ENCODE assay signal across 19 mouse cellular contexts in the genomic region with DNA sequence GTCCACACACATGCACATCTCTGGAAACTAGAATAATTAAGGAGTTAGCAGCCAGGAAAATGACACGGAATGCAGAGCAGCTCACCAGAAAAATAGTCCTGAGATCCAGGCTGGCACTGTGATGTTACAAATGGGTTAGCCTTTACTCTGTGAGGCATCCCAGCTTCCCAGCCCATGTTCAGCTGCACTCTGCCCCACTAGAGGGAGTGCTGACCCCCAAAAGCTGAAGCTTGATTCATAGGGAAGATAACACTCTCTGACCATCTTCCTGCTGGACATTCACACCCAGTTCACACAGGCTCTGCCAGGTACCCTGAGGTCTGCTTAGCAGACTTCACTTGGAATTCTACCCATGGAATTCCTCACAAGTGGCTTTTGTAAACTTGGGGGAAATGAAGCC. TPM values are rescaled to one million over a fixed set of nuclear protein-coding genes. Genes with fewer than 3 reads are reported as not detected.
DNase-seq lines count a peak whose midpoint lies in the region; ATAC-seq and TF ChIP-seq lines count a peak whose summit lies in the region.
"Had no signal": no experiment of that assay in that cellular context is flagged by ENCODE, and none has a peak within 500 bp of the region (broad histone marks: within the 10 kb centered on the region; RNA-seq: fewer than 3 reads in every experiment).

No protein-coding gene starts in this region.

- no peaks in the 10 kb centered on the region for H3K27me3 ChIP-seq in kidney, postnatal 0 days (ENCODE audit: insufficient read depth, low read length)
- no peaks in the 10 kb centered on the region for H3K27me3 ChIP-seq in midbrain, embryonic 11.5 days (ENCODE audit: control insufficient read depth, insufficient read depth, low read length)
- H3K27me3 ChIP-seq in midbrain, embryonic 16.5 days (ENCODE audit: control insufficient read depth, insufficient read depth, low read depth, low read length) = no peaks in the 10 kb centered on the region
- no peaks in the 10 kb centered on the region for H3K27me3 ChIP-seq in stomach, postnatal 0 days (ENCODE audit: control insufficient read depth, insufficient read depth, low read length)
- H3K27me3 ChIP-seq: embryonic facial prominence, embryonic 12.5 days; heart, embryonic 12.5 days; megakaryocyte, embryonic 14.5 days; neural tube, embryonic 13.5 days had no signal

- H3K4me2 ChIP-seq in kidney, postnatal 0 days (ENCODE audit: low read length) = no peak overlapping the region
- no peak overlapping the region for H3K4me2 ChIP-seq in midbrain, embryonic 11.5 days
- no peak overlapping the region for H3K4me2 ChIP-seq in midbrain, embryonic 16.5 days (ENCODE audit: low read length)
- H3K4me2 ChIP-seq in stomach, postnatal 0 days (replicated peaks; ENCODE audit: low read depth) = no peak overlapping the region
- H3K4me2 ChIP-seq: embryonic facial prominence, embryonic 12.5 days; heart, embryonic 12.5 days; neural tube, embryonic 13.5 days had no signal

- no peaks in the 10 kb centered on the region for H3K9me3 ChIP-seq in kidney, postnatal 0 days (replicated peaks; ENCODE audit: low read length)
- H3K9me3 ChIP-seq in midbrain, embryonic 11.5 days (ENCODE audit: control insufficient read depth, low read length) = no peaks in the 10 kb centered on the region; the same call in 1 of the 2 replicates
- no peaks in the 10 kb centered on the region for H3K9me3 ChIP-seq in midbrain, embryonic 16.5 days (replicated peaks; ENCODE audit: control insufficient read depth, low read length, poor library complexity, severe bottlenecking)
- no peaks in the 10 kb centered on the region for H3K9me3 ChIP-seq in stomach, postnatal 0 days (ENCODE audit: control insufficient read depth, low read length)
- H3K9me3 ChIP-seq: heart, embryonic 12.5 days; megakaryocyte, embryonic 14.5 days; neural tube, embryonic 13.5 days had no signal

- peak; percentile 6; the same call in 1 of the 2 replicates for TF ChIP-seq CTCF in gastrocnemius, adult 2 months (IDR thresholded peaks at IDR 0.05)
- TF ChIP-seq CTCF in kidney, postnatal 0 days (IDR thresholded peaks at IDR 0.05; ENCODE audit: low read depth) = peak; percentile 47; the same call in 1 of the 2 replicates
- peak; percentile 50 for TF ChIP-seq CTCF in stomach, postnatal 0 days (IDR thresholded peaks at IDR 0.05; ENCODE audit: low read depth)

- no peak overlapping the region for H3K9ac ChIP-seq in kidney, postnatal 0 days (ENCODE audit: low read depth, low read length)
- H3K9ac ChIP-seq in midbrain, embryonic 11.5 days (ENCODE audit: low read length) = no peak overlapping the region
- no peak overlapping the region for H3K9ac ChIP-seq in midbrain, embryonic 16.5 days (ENCODE audit: low read depth, low read length)
- no peak overlapping the region for H3K9ac ChIP-seq in stomach, postnatal 0 days (ENCODE audit: low read length)
- H3K9ac ChIP-seq: embryonic facial prominence, embryonic 12.5 days; heart, embryonic 12.5 days; neural tube, embryonic 13.5 days had no signal

- no peak for ATAC-seq in kidney, postnatal 0 days (replicated peaks; ENCODE audit: low FRiP score, low read depth)
- no peak for ATAC-seq in midbrain, embryonic 11.5 days (ENCODE audit: low FRiP score)
- no peak for ATAC-seq in midbrain, embryonic 16.5 days
- no peak for ATAC-seq in stomach, postnatal 0 days (ENCODE audit: low FRiP score, low TSS enrichment)

- no peak for DNase-seq in gastrocnemius, adult 2 months
- DNase-seq in gastrocnemius, postnatal 4 days (ENCODE audit: low spot score in 2 of 2) = no peak
- no peak for DNase-seq in kidney, postnatal 0 days (ENCODE audit: low spot score)
- no peak for DNase-seq in kidney, adult 11 months
- peak; percentile 69 for DNase-seq in midbrain, embryonic 11.5 days (ENCODE audit: low spot score, missing footprints)
- DNase-seq in stomach, postnatal 0 days (ENCODE audit: low spot score) = no peak
- DNase-seq: adrenal gland, postnatal 14 days; cerebellum, adult 2 months; gastrocnemius, postnatal 25 days; heart, postnatal 36 days; layer of hippocampus, postnatal 36 days; left cerebral cortex, postnatal 4 days; right cerebral cortex, postnatal 14 days; thymus, postnatal 36 days had no signal

- WGBS in kidney, postnatal 0 days = 97% methylated on average over 1 of the region's 1 CpGs
- WGBS in midbrain, embryonic 11.5 days = 88% methylated on average over 1 of the region's 1 CpGs
- WGBS in midbrain, embryonic 16.5 days = 91% methylated on average over 1 of the region's 1 CpGs
- WGBS in stomach, postnatal 0 days = 86% methylated on average over 1 of the region's 1 CpGs

- no peak for TF ChIP-seq EP300 in stomach, postnatal 0 days (optimal IDR thresholded peaks at IDR 0.05)

- peaks cover 47% of the 10 kb centered on the region for H3K36me3 ChIP-seq in kidney, postnatal 0 days (ENCODE audit: insufficient read depth, low read length)
- peaks cover 27% of the 10 kb centered on the region for H3K36me3 ChIP-seq in midbrain, embryonic 11.5 days (ENCODE audit: control insufficient read depth, insufficient read depth, low read length)
- peaks cover 33% of the 10 kb centered on the region for H3K36me3 ChIP-seq in midbrain, embryonic 16.5 days (ENCODE audit: control insufficient read depth, insufficient read depth, low read length)
- H3K36me3 ChIP-seq in stomach, postnatal 0 days (ENCODE audit: control insufficient read depth, insufficient read depth, low read length) = peaks cover 9% of the 10 kb centered on the region

- no peak overlapping the region for H3K27ac ChIP-seq in gastrocnemius, adult 2 months
- no peak overlapping the region for H3K27ac ChIP-seq in kidney, postnatal 0 days
- H3K27ac ChIP-seq in midbrain, embryonic 11.5 days (ENCODE audit: low read depth, low read length) = no peak overlapping the region
- H3K27ac ChIP-seq in midbrain, embryonic 16.5 days (ENCODE audit: low read length) = no peak overlapping the region
- no peak overlapping the region for H3K27ac ChIP-seq in stomach, postnatal 0 days (replicated peaks)
- H3K27ac ChIP-seq: embryonic facial prominence, embryonic 12.5 days; neural tube, embryonic 13.5 days had no signal

- H3K4me1 ChIP-seq in kidney, postnatal 0 days (replicated peaks; ENCODE audit: insufficient read depth, low read length) = 0 out of 2 replicates have a peak, but pooled peaks cover 4% of the 10 kb centered on the region
- peaks cover 5% of the 10 kb centered on the region for H3K4me1 ChIP-seq in midbrain, embryonic 11.5 days (ENCODE audit: control insufficient read depth, insufficient read depth, low read length)
- H3K4me1 ChIP-seq in midbrain, embryonic 16.5 days (ENCODE audit: control insufficient read depth, insufficient read depth, low read length) = peaks cover 9% of the 10 kb centered on the region
- H3K4me1 ChIP-seq in stomach, postnatal 0 days (replicated peaks; ENCODE audit: control insufficient read depth, insufficient read depth) = no peaks in the 10 kb centered on the region

- intact Hi-C loops in gastrocnemius, adult 2 months (cut with DNase I) = no loop called here

- H3K4me3 ChIP-seq in gastrocnemius, adult 2 months = no peak overlapping the region
- H3K4me3 ChIP-seq in kidney, postnatal 0 days (replicated peaks; ENCODE audit: low read depth, low read length) = no peak overlapping the region
- no peak overlapping the region for H3K4me3 ChIP-seq in midbrain, embryonic 11.5 days (ENCODE audit: low read depth, low read length)
- H3K4me3 ChIP-seq in midbrain, embryonic 16.5 days (ENCODE audit: low read depth, low read length) = no peak overlapping the region
- H3K4me3 ChIP-seq in stomach, postnatal 0 days (ENCODE audit: low read depth, low read length) = no peak overlapping the region
- H3K4me3 ChIP-seq: embryonic facial prominence, embryonic 12.5 days; heart, embryonic 12.5 days; megakaryocyte, embryonic 14.5 days; neural tube, embryonic 13.5 days had no signal

RNA-seq across cellular contexts. Expression of gene Mrpl19, which starts 5.5 kb away (rescaled TPM):
- 10 to 100 TPM; 16.2 to 25.5 TPM for total RNA-seq in gastrocnemius, adult 2 months (2021)
- total RNA-seq in gastrocnemius, postnatal 4 days (2021) = 10 to 100 TPM; 29.8 to 32.5 TPM
- 30.7 and 36.1 TPM in 2 replicates for polyA plus RNA-seq in kidney, postnatal 0 days (2015; fragmentation: Nextera tagmentation; extraction: Ambion mirVana)
- polyA plus RNA-seq in midbrain, embryonic 11.5 days (2014; fragmentation: Nextera tagmentation; extraction: Ambion mirVana) = 63.0 and 64.2 TPM in 2 replicates
- 38.2 and 41.7 TPM in 2 replicates for polyA plus RNA-seq in midbrain, embryonic 16.5 days (2015; fragmentation: Nextera tagmentation; extraction: Ambion mirVana)
- polyA plus RNA-seq in stomach, postnatal 0 days (2015; fragmentation: Nextera tagmentation; extraction: Ambion mirVana) = 23.3 and 28.6 TPM in 2 replicates

RNA-seq across cellular contexts. Expression of gene Gcfc2, which starts 36.8 kb away (rescaled TPM):
- total RNA-seq in gastrocnemius, adult 2 months (2021) = 1 to 10 TPM; 3.0 to 3.6 TPM
- total RNA-seq in gastrocnemius, postnatal 4 days (2021) = 10 to 100 TPM in 1 of 2 experiments, 1 to 10 TPM in 1; 7.8 to 10.6 TPM
- 6.8 and 6.9 TPM in 2 replicates for polyA plus RNA-seq in kidney, postnatal 0 days (2015; fragmentation: Nextera tagmentation; extraction: Ambion mirVana)
- 12.6 and 13.5 TPM in 2 replicates for polyA plus RNA-seq in midbrain, embryonic 11.5 days (2014; fragmentation: Nextera tagmentation; extraction: Ambion mirVana)
- 7.6 and 8.4 TPM in 2 replicates for polyA plus RNA-seq in midbrain, embryonic 16.5 days (2015; fragmentation: Nextera tagmentation; extraction: Ambion mirVana)
- polyA plus RNA-seq in stomach, postnatal 0 days (2015; fragmentation: Nextera tagmentation; extraction: Ambion mirVana) = 3.3 and 3.7 TPM in 2 replicates
